Mouse (Mus musculus) ES-E14 (cell line): ENCODE data around the gene Slc35d2.

Source experiments
- CHD2 ChIP-seq: IDR thresholded peaks from 2 replicates; pipeline ENCODE4 v1.6.1; 2014; ENCODE audit warnings: mild to moderate bottlenecking, low read depth, low read length, inconsistent platforms
- MAFK ChIP-seq: IDR thresholded peaks from 2 replicates; pipeline ENCODE4 v1.6.1; 2014; ENCODE audit warnings: mild to moderate bottlenecking, low read depth, low read length, inconsistent platforms; ENCODE audit not compliant: insufficient read depth
- ZC3H11A ChIP-seq: IDR thresholded peaks from 2 replicates; pipeline ENCODE4 v1.6.1; 2012; ENCODE audit warnings: low read depth, mild to moderate bottlenecking, inconsistent platforms, low read length, borderline replicate concordance
- ZNF384 ChIP-seq: IDR thresholded peaks from 2 replicates; pipeline ENCODE4 v1.6.1; 2012; ENCODE audit warnings: low read depth, low read length, inconsistent platforms

DNA sequence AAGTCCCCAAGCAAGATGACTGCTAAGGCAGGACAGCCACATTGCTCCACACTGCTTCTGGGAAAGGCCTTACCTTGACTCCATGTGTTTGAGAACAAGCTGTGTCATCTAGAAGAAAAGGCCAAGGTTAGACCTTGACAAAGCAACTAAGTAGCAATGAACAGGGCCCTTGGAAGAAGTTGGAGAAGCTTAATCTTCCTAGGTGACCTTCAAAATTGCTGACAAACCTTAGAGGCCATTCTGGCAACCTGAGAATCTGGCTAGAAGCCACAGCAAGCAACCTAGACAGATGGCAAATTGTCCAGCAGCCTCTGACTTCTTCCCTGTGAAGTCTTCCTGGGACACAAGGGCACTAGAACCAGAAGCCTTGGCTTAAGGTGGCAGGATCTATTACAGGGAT, 64.9 kb downstream of the Slc35d2 start:
- TF ChIP-seq CHD2 = no peak
- no peak for TF ChIP-seq ZNF384
- no peak for TF ChIP-seq ZC3H11A
- no peak for TF ChIP-seq MAFK
